In genomic region chr13:112755507-112756010, GRCm38 (mm10) we compare ENCODE assay signal across 8 mouse cellular contexts. TPM values are rescaled to one million over a fixed set of nuclear protein-coding genes. Genes with fewer than 3 reads are reported as not detected.
DNase-seq lines count a peak whose midpoint lies in the region; ATAC-seq lines count a peak whose summit lies in the region.

No protein-coding gene starts in this region.

- ATAC-seq in frontal cortex, adult (ENCODE audit: low TSS enrichment) = peak; percentile 56
- no peak for ATAC-seq in heart, embryonic 14.5 days (ENCODE audit: insufficient number of reproducible peaks, insufficient read depth, low FRiP score, low read depth)
- ATAC-seq in limb, embryonic 15.5 days (ENCODE audit: insufficient number of reproducible peaks, low FRiP score, low TSS enrichment, low read depth) = 0 out of 2 replicates have a peak, but pooled peaks have one; percentile 50
- ATAC-seq in inflammation-experienced regulatory T-cells, adult 6 months = no peak

- H3K27ac ChIP-seq in heart, embryonic 14.5 days (replicated peaks in 1 of 2; ENCODE audit: control insufficient read depth in 1 of 2, insufficient read depth in 1 of 2, low read depth in 2 of 2, low read length in 2 of 2) = peak overlapping the region; percentile 78 to 87
- peak overlapping the region; percentile 87 for H3K27ac ChIP-seq in limb, embryonic 15.5 days

- no peaks in the 10 kb centered on the region for H3K9me3 ChIP-seq in heart, embryonic 14.5 days (ENCODE audit: control insufficient read depth, low read length)
- H3K9me3 ChIP-seq in limb, embryonic 15.5 days = no peaks in the 10 kb centered on the region

- peaks cover 33 to 53% of the 10 kb centered on the region in 2 experiments for H3K4me1 ChIP-seq in heart, embryonic 14.5 days (ENCODE audit: control insufficient read depth in 2 of 2, insufficient read depth in 2 of 2, low read length in 2 of 2)
- H3K4me1 ChIP-seq in limb, embryonic 15.5 days = peaks cover 74% of the 10 kb centered on the region

- peak overlapping the region; percentile 56 for H3K9ac ChIP-seq in heart, embryonic 14.5 days (ENCODE audit: low read length)
- no peak overlapping the region for H3K9ac ChIP-seq in limb, embryonic 15.5 days

- 30% methylated on average over 11 of the region's 11 CpGs for WGBS in heart, embryonic 14.5 days
- 32% methylated on average over 11 of the region's 11 CpGs for WGBS in limb, embryonic 15.5 days

- no peak for DNase-seq in frontal cortex, postnatal 14 days (ENCODE audit: low spot score in 2 of 2)
- DNase-seq in NIH3T3 (ENCODE audit: low read depth) = peak; percentile 33
- DNase-seq in spleen, postnatal 14 days (ENCODE audit: low spot score in 2 of 2) = no peak
- no peak for DNase-seq in frontal cortex, postnatal 25 days (ENCODE audit: low spot score in 2 of 2)

- no peaks in the 10 kb centered on the region for H3K36me3 ChIP-seq in heart, embryonic 14.5 days (ENCODE audit: control insufficient read depth, insufficient read depth, low read length)
- no peaks in the 10 kb centered on the region for H3K36me3 ChIP-seq in limb, embryonic 15.5 days

- no peak overlapping the region for H3K4me3 ChIP-seq in heart, embryonic 14.5 days (ENCODE audit: control insufficient read depth in 1 of 2, insufficient read depth in 1 of 2, low read depth in 1 of 2, low read length in 2 of 2)
- no peak overlapping the region for H3K4me3 ChIP-seq in limb, embryonic 15.5 days

- H3K4me2 ChIP-seq in heart, embryonic 14.5 days (ENCODE audit: low read length) = peak overlapping the region; percentile 37
- H3K4me2 ChIP-seq in limb, embryonic 15.5 days = no peak overlapping the region

- no peaks in the 10 kb centered on the region for H3K27me3 ChIP-seq in heart, embryonic 14.5 days (ENCODE audit: control insufficient read depth, insufficient read depth, low read length)
- no peaks in the 10 kb centered on the region for H3K27me3 ChIP-seq in limb, embryonic 15.5 days

RNA-seq across cellular contexts. Expression of gene Plpp1, which starts 45.0 kb away (rescaled TPM):
- 45.2 and 56.6 TPM in 2 replicates for polyA plus RNA-seq in heart, embryonic 14.5 days (2014; fragmentation: Nextera tagmentation; extraction: Ambion mirVana)
- 90.5 and 109 TPM in 2 replicates for polyA plus RNA-seq in limb, embryonic 15.5 days (2015; fragmentation: Nextera tagmentation; extraction: Ambion mirVana)
- 1 to 10 TPM in 2 of 3 experiments, under 1 TPM in 1; 0.94 to 5.9 (median 1.2) TPM for polyA plus RNA-seq in inflammation-experienced regulatory T-cells, adult 6 months (2017; shearing (Covaris generic))

Comparison
In these comparisons a context has a peak if more than half of its experiments do, and no peak if none do; other contexts are left out.
1. ATAC-seq: peak in frontal cortex, adult (single experiment) and limb, embryonic 15.5 days (single experiment); none in heart, embryonic 14.5 days (single experiment) and inflammation-experienced regulatory T-cells, adult 6 months (single experiment).